Comparison of ENCODE assay signal across 41 mouse cellular contexts in the genomic region with DNA sequence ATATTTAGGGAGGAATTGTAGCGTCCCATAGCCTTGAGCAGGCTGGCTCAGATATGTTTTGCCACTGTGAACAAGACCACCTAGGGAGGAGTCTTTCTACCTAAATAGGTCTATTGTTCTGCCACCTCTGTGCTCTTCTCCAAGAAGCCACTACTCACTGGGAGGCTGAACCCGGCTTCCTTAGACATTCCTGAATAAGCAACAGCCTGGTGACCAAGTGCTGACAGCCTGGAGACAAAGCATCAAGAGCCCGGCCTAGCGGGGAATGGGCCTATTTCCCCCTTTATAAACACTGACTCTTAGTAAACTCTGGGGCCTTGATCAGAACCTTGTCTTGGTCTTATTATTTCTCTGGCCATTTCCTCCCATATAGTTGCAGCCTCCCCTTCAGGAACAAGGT. TPM values are rescaled to one million over a fixed set of nuclear protein-coding genes. Genes with fewer than 3 reads are reported as not detected.
"Had no signal": no experiment of that assay in that cellular context is flagged by ENCODE, and none has a peak within 500 bp of the region (broad histone marks: within the 10 kb centered on the region; RNA-seq: fewer than 3 reads in every experiment).

No protein-coding gene starts in this region.

- H3K27ac ChIP-seq: hindbrain, embryonic 13.5 days; hindbrain, embryonic 15.5 days; hindbrain, postnatal 0 days; kidney, embryonic 15.5 days; kidney, postnatal 0 days; left cerebral cortex, adult 2 months; limb, embryonic 13.5 days; limb, embryonic 15.5 days; liver, embryonic 12.5 days; liver, embryonic 14.5 days had no signal

- H3K36me3 ChIP-seq: heart, embryonic 12.5 days; hindbrain, embryonic 13.5 days; hindbrain, embryonic 15.5 days; kidney, embryonic 15.5 days; limb, embryonic 13.5 days; limb, embryonic 15.5 days; liver, embryonic 12.5 days had no signal

- DNase-seq: gastrocnemius, postnatal 14 days; gastrocnemius, postnatal 36 days; heart, adult 18-20 months; heart, postnatal 10 days; heart, postnatal 36 days; kidney, adult 11 months; kidney, adult 2 months; kidney, adult 9 months; kidney, postnatal 14 days; kidney, postnatal 36 days; layer of hippocampus, adult 9-11 months; lung, adult 18-20 months had no signal

- H3K4me1 ChIP-seq: heart, embryonic 12.5 days; hindbrain, embryonic 13.5 days; hindbrain, embryonic 15.5 days; kidney, embryonic 15.5 days; limb, embryonic 13.5 days; limb, embryonic 15.5 days; liver, embryonic 12.5 days had no signal

- H3K27me3 ChIP-seq: heart, embryonic 12.5 days; hindbrain, embryonic 13.5 days; hindbrain, embryonic 15.5 days; kidney, embryonic 15.5 days; limb, embryonic 13.5 days; limb, embryonic 15.5 days; liver, embryonic 12.5 days had no signal

- H3K9me3 ChIP-seq: hindbrain, embryonic 13.5 days; hindbrain, embryonic 15.5 days; kidney, embryonic 15.5 days; limb, embryonic 13.5 days; limb, embryonic 15.5 days; liver, embryonic 12.5 days had no signal

- H3K4me3 ChIP-seq: heart, embryonic 12.5 days; hindbrain, embryonic 13.5 days; hindbrain, embryonic 15.5 days; kidney, embryonic 15.5 days; left cerebral cortex, adult 2 months; limb, embryonic 13.5 days; limb, embryonic 15.5 days; liver, embryonic 12.5 days had no signal

RNA-seq across cellular contexts. Expression of a gene that starts 19.3 kb away (rescaled TPM):
- total RNA-seq: gastrocnemius, adult 18-20 months; gastrocnemius, adult 8-10 months; gastrocnemius, postnatal 14 days; gastrocnemius, postnatal 36 days; heart, adult 18-20 months; heart, adult 8-10 months; heart, postnatal 10 days; heart, postnatal 36 days; hematopoietic stem cell, adult 5-6 weeks; hindbrain, postnatal 0 days; layer of hippocampus, adult 18-20 months; layer of hippocampus, adult 8-10 months; layer of hippocampus, postnatal 14 days; left cerebral cortex, adult 2 months; left cerebral cortex, postnatal 14 days; left cerebral cortex, postnatal 36 days; liver, adult 2 months had no signal
- polyA plus RNA-seq: gonadal fat pad, adult 2 months; heart, embryonic 12.5 days; heart, embryonic 14.5 days; heart, embryonic 16.5 days; hindbrain, embryonic 11.5 days; hindbrain, embryonic 13.5 days; hindbrain, embryonic 15.5 days; hindbrain, postnatal 0 days; intestine, embryonic 14.5 days; intestine, embryonic 16.5 days; kidney, adult 2 months; kidney, embryonic 15.5 days; kidney, postnatal 0 days; limb, embryonic 11.5 days; limb, embryonic 13.5 days; limb, embryonic 15.5 days; liver, adult 2 months; liver, embryonic 12.5 days; liver, embryonic 16.5 days had no signal

RNA-seq across cellular contexts. Expression of a gene that starts 33.0 kb away (rescaled TPM):
- total RNA-seq: gastrocnemius, adult 18-20 months; gastrocnemius, adult 8-10 months; gastrocnemius, postnatal 14 days; gastrocnemius, postnatal 36 days; heart, adult 18-20 months; heart, adult 8-10 months; heart, postnatal 10 days; heart, postnatal 36 days; hematopoietic stem cell, adult 5-6 weeks; hindbrain, postnatal 0 days; layer of hippocampus, adult 18-20 months; layer of hippocampus, adult 8-10 months; layer of hippocampus, postnatal 14 days; left cerebral cortex, adult 2 months; left cerebral cortex, postnatal 14 days; left cerebral cortex, postnatal 36 days; liver, adult 2 months had no signal
- polyA plus RNA-seq: gonadal fat pad, adult 2 months; heart, embryonic 12.5 days; heart, embryonic 14.5 days; heart, embryonic 16.5 days; hindbrain, embryonic 11.5 days; hindbrain, embryonic 13.5 days; hindbrain, embryonic 15.5 days; hindbrain, postnatal 0 days; intestine, embryonic 14.5 days; intestine, embryonic 16.5 days; kidney, adult 2 months; kidney, embryonic 15.5 days; kidney, postnatal 0 days; limb, embryonic 11.5 days; limb, embryonic 13.5 days; limb, embryonic 15.5 days; liver, adult 2 months; liver, embryonic 12.5 days; liver, embryonic 14.5 days; liver, embryonic 16.5 days had no signal

RNA-seq across cellular contexts. Expression of a gene that starts 49.6 kb away (rescaled TPM):
- total RNA-seq: gastrocnemius, adult 18-20 months; gastrocnemius, adult 8-10 months; gastrocnemius, postnatal 14 days; gastrocnemius, postnatal 36 days; heart, adult 18-20 months; heart, adult 8-10 months; heart, postnatal 10 days; heart, postnatal 36 days; hematopoietic stem cell, adult 5-6 weeks; hindbrain, postnatal 0 days; layer of hippocampus, adult 18-20 months; layer of hippocampus, adult 8-10 months; layer of hippocampus, postnatal 14 days; left cerebral cortex, adult 2 months; left cerebral cortex, postnatal 14 days; left cerebral cortex, postnatal 36 days; liver, adult 2 months had no signal
- polyA plus RNA-seq: gonadal fat pad, adult 2 months; heart, embryonic 12.5 days; heart, embryonic 14.5 days; heart, embryonic 16.5 days; hindbrain, embryonic 11.5 days; hindbrain, embryonic 13.5 days; hindbrain, embryonic 15.5 days; hindbrain, postnatal 0 days; intestine, embryonic 14.5 days; intestine, embryonic 16.5 days; kidney, adult 2 months; kidney, embryonic 15.5 days; kidney, postnatal 0 days; limb, embryonic 11.5 days; limb, embryonic 13.5 days; limb, embryonic 15.5 days; liver, adult 2 months; liver, embryonic 12.5 days; liver, embryonic 14.5 days; liver, embryonic 16.5 days had no signal
